Mouse (Mus musculus): ENCODE data around the gene Myb. TPM values are rescaled to one million over a fixed set of nuclear protein-coding genes. Genes with fewer than 3 reads are reported as not detected.

Myb gene
- polyA plus RNA-seq, 1 experiment = 0.44 TPM

- H3K27ac ChIP-seq (ENCODE audit: insufficient read depth, low read length) = no peak overlapping the region
- TF ChIP-seq POLR2A (IDR thresholded peaks at IDR 0.05; ENCODE audit: low read depth, low read length) (peak; percentile 45; the same call in 1 of the 2 replicates), CTCF (IDR thresholded peaks at IDR 0.05; ENCODE audit: borderline replicate concordance, insufficient read depth, low read length) (peak; percentile 17; the same call in 1 of the 2 replicates)
Measured at GRCm38 (mm10) chr10:21144627-21145504, 15.9 kb downstream of the Myb start.

GRCm38 (mm10) chr10:21135297-21135696 is 25.5 kb downstream of the Myb start:
- H3K4me1 ChIP-seq (ENCODE audit: control insufficient read depth, insufficient read depth, low read length) = no peaks in the 10 kb centered on the region

More at GRCm38 (mm10) chr10:21144627-21145504, 15.9 kb downstream of the Myb start:
- Histone ChIP-seq H3K4me3 (ENCODE audit: insufficient read depth, low read length) (peak overlapping the region; percentile 24; the same call in 1 of the 2 replicates), H3K4me1 (ENCODE audit: control insufficient read depth, insufficient read depth, low read length) (no peaks in the 10 kb centered on the region)

GRCm38 (mm10) chr10:21130901-21131493 is 29.8 kb downstream of the Myb start:
- H3K4me1 ChIP-seq (ENCODE audit: control insufficient read depth, insufficient read depth, low read length) = no peaks in the 10 kb centered on the region
- H3K4me3 ChIP-seq (ENCODE audit: insufficient read depth, low read length) = no peak overlapping the region
- TF ChIP-seq POLR2A (IDR thresholded peaks at IDR 0.05; ENCODE audit: low read depth, low read length) (no peak), CTCF (IDR thresholded peaks at IDR 0.05; ENCODE audit: borderline replicate concordance, insufficient read depth, low read length) (no peak)
- H3K27ac ChIP-seq (ENCODE audit: insufficient read depth, low read length) = no peak overlapping the region

More at GRCm38 (mm10) chr10:21135297-21135696, 25.5 kb downstream of the Myb start:
- H3K27ac ChIP-seq (ENCODE audit: insufficient read depth, low read length) = no peak overlapping the region
- no peak overlapping the region for H3K4me3 ChIP-seq (ENCODE audit: insufficient read depth, low read length)
- TF ChIP-seq POLR2A (IDR thresholded peaks at IDR 0.05; ENCODE audit: low read depth, low read length) (no peak), CTCF (IDR thresholded peaks at IDR 0.05; ENCODE audit: borderline replicate concordance, insufficient read depth, low read length) (no peak)

GRCm38 (mm10) chr10:21128086-21128611 is 32.6 kb downstream of the Myb start:
- Histone ChIP-seq H3K4me3 (ENCODE audit: insufficient read depth, low read length) (no peak overlapping the region), H3K27ac (ENCODE audit: insufficient read depth, low read length) (no peak overlapping the region), H3K4me1 (ENCODE audit: control insufficient read depth, insufficient read depth, low read length) (no peaks in the 10 kb centered on the region)
- TF ChIP-seq POLR2A (IDR thresholded peaks at IDR 0.05; ENCODE audit: low read depth, low read length) (no peak), CTCF (IDR thresholded peaks at IDR 0.05; ENCODE audit: borderline replicate concordance, insufficient read depth, low read length) (no peak)

- no peaks in the 10 kb centered on the region for H3K4me1 ChIP-seq (ENCODE audit: control insufficient read depth, insufficient read depth, low read length)
Measured at GRCm38 (mm10) chr10:21118341-21118740, 42.4 kb downstream of the Myb start.

GRCm38 (mm10) chr10:21114459-21114858 is 46.3 kb downstream of the Myb start:
- Histone ChIP-seq H3K4me1 (ENCODE audit: control insufficient read depth, insufficient read depth, low read length) (no peaks in the 10 kb centered on the region), H3K27ac (ENCODE audit: insufficient read depth, low read length) (no peak overlapping the region), H3K4me3 (ENCODE audit: insufficient read depth, low read length) (no peak overlapping the region)
- no peak for TF ChIP-seq POLR2A (IDR thresholded peaks at IDR 0.05; ENCODE audit: low read depth, low read length)
- TF ChIP-seq CTCF (IDR thresholded peaks at IDR 0.05; ENCODE audit: borderline replicate concordance, insufficient read depth, low read length) = no peak

More at GRCm38 (mm10) chr10:21118341-21118740, 42.4 kb downstream of the Myb start:
- TF ChIP-seq CTCF (IDR thresholded peaks at IDR 0.05; ENCODE audit: borderline replicate concordance, insufficient read depth, low read length) = no peak
- no peak for TF ChIP-seq POLR2A (IDR thresholded peaks at IDR 0.05; ENCODE audit: low read depth, low read length)
- Histone ChIP-seq H3K4me3 (ENCODE audit: insufficient read depth, low read length) (no peak overlapping the region), H3K27ac (ENCODE audit: insufficient read depth, low read length) (no peak overlapping the region)

GRCm38 (mm10) chr10:21112689-21113088 is 48.1 kb downstream of the Myb start:
- no peak overlapping the region for H3K27ac ChIP-seq (ENCODE audit: insufficient read depth, low read length)
- H3K4me1 ChIP-seq (ENCODE audit: control insufficient read depth, insufficient read depth, low read length) = no peaks in the 10 kb centered on the region
- TF ChIP-seq CTCF (IDR thresholded peaks at IDR 0.05; ENCODE audit: borderline replicate concordance, insufficient read depth, low read length) (no peak), POLR2A (IDR thresholded peaks at IDR 0.05; ENCODE audit: low read depth, low read length) (no peak)
- no peak overlapping the region for H3K4me3 ChIP-seq (ENCODE audit: insufficient read depth, low read length)

GRCm38 (mm10) chr10:21109337-21110056 is 51.3 kb downstream of the Myb start:
- H3K4me3 ChIP-seq (ENCODE audit: insufficient read depth, low read length) = no peak overlapping the region
- no peaks in the 10 kb centered on the region for H3K4me1 ChIP-seq (ENCODE audit: control insufficient read depth, insufficient read depth, low read length)
- no peak overlapping the region for H3K27ac ChIP-seq (ENCODE audit: insufficient read depth, low read length)
- TF ChIP-seq POLR2A (IDR thresholded peaks at IDR 0.05; ENCODE audit: low read depth, low read length) = no peak
- TF ChIP-seq CTCF (IDR thresholded peaks at IDR 0.05; ENCODE audit: borderline replicate concordance, insufficient read depth, low read length) = no peak

- no peak overlapping the region for H3K27ac ChIP-seq (ENCODE audit: insufficient read depth, low read length)
- no peaks in the 10 kb centered on the region for H3K4me1 ChIP-seq (ENCODE audit: control insufficient read depth, insufficient read depth, low read length)
- no peak for TF ChIP-seq CTCF (IDR thresholded peaks at IDR 0.05; ENCODE audit: borderline replicate concordance, insufficient read depth, low read length)
- no peak for TF ChIP-seq POLR2A (IDR thresholded peaks at IDR 0.05; ENCODE audit: low read depth, low read length)
- H3K4me3 ChIP-seq (ENCODE audit: insufficient read depth, low read length) = no peak overlapping the region
Measured at GRCm38 (mm10) chr10:21108796-21109195, 52.0 kb downstream of the Myb start.
